Mouse (Mus musculus) leukemia stem cell, adult 10-12 weeks (primary cell): ENCODE data around the gene Gm4778. TPM values are rescaled to one million over a fixed set of nuclear protein-coding genes. Genes with fewer than 3 reads are reported as not detected.

Experiments used
- polyA plus RNA-seq: library from polyadenylated mRNA; stranded (reverse); fragments of >175 nt; gene quantifications from 2 replicates; pipeline ENCODE4 v1.2.3, GENCODE M21; 2012; ENCODE audit warnings: low replicate concordance

Gm4778 gene
- not detected in 2 replicates for polyA plus RNA-seq

DNA sequence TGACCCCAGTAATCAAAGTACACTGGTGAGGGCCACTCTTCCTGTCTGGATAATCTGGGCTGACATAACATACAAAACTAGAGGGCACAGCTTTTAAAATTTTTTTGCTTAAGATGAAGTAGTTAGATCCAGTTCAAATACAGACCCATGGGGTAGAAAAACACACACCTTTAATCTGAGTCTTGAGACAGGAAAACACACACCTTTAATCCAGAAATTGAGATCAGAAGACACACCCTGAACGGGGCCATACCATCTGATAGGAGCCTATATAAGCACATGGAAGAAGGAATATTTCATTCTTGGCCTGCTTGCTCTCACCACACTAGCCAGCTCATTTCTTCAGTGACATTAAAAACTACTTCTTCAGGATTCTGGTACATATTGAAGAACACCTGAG, at the start of gene Gm4778:
Gm4778 (plus strand) TSS at position 301 of the 400 bp plus-strand sequence.

DNA sequence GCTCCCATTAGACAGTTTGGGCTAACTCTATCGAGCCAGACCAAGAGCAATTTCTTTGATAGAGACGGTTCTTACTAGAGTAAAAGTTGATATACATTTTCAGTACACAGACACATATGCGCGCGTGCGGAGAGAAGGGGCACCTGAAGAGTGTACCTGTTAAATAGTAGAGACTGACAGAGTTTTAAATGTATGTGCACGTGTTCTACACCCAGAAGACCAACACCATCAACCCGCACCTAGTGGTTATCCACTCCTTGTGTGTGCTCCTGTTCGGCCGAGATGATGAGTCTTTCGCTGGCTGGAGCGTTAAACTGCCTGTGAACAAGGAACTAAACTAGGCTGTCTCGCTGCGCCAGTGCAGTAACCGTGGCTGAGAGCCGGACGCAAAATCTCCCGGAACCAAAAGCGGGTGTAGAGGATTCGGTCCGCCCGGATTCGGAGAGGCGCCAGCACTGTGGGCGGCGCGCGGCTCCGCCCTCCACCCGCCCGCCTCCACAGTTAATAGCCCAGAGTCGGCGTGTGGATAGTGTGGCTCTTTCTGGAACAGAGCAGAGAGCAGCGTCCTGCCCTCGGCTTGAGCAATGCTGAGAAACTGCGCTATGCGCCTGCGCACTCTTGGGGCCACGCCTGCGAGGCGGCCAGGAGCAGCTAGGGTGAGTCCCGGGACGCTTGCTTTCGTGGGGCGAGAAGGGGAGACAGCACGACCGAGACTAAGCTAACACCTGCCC, 46.0 kb downstream of the Gm4778 start, which contains the start of gene Them4:
Them4 (plus strand) TSS at position 457 of the 731 bp plus-strand sequence.

Other genes starting within 250 kb of the Gm4778 start
- 0.25 TPM in 1 of 2 replicates, not detected in the other for gene Gm9125, start 209.2 kb upstream of the Gm4778 start, polyA plus RNA-seq
- not detected in 2 replicates for gene Gm10697, start 191.4 kb upstream of the Gm4778 start, polyA plus RNA-seq
- not detected in 2 replicates for gene Gm10696, start 85.8 kb upstream of the Gm4778 start, polyA plus RNA-seq
- not detected in 2 replicates for gene Gm5286, start 67.3 kb upstream of the Gm4778 start, polyA plus RNA-seq
- gene Them4, start 46.1 kb downstream of the Gm4778 start, polyA plus RNA-seq, result 0.41 TPM in 1 of 2 replicates, not detected in the other
- gene Them5, start 78.1 kb downstream of the Gm4778 start, polyA plus RNA-seq, result not detected in 2 replicates
- not detected in 2 replicates for gene C2cd4d, start 98.4 kb downstream of the Gm4778 start, polyA plus RNA-seq
- gene Rorc, start 108.8 kb downstream of the Gm4778 start, polyA plus RNA-seq, result not detected in 2 replicates
- gene Lingo4, start 134.5 kb downstream of the Gm4778 start, polyA plus RNA-seq, result 0.08 and 0.12 TPM in 2 replicates
- gene Tdrkh, start 149.2 kb downstream of the Gm4778 start, polyA plus RNA-seq, result 0.62 and 1.2 TPM in 2 replicates
- gene Mrpl9, start 179.3 kb downstream of the Gm4778 start, polyA plus RNA-seq, result 64.0 and 64.6 TPM in 2 replicates
- not detected in 2 replicates for gene Oaz3, start 179.9 kb downstream of the Gm4778 start, polyA plus RNA-seq
- gene Celf3, start 214.3 kb downstream of the Gm4778 start, polyA plus RNA-seq, result 0.59 TPM in 1 of 2 replicates, not detected in the other
- gene Riiad1, start 216.3 kb downstream of the Gm4778 start, polyA plus RNA-seq, result not detected in 2 replicates